Mouse (Mus musculus): ENCODE measurements around the gene Mtus2. TPM values are rescaled to one million over a fixed set of nuclear protein-coding genes. Genes with fewer than 3 reads are reported as not detected.

The Mtus2 gene
- total and polyA plus RNA-seq, 3 experiments = 0.08 TPM; not detected in 2

DNA sequence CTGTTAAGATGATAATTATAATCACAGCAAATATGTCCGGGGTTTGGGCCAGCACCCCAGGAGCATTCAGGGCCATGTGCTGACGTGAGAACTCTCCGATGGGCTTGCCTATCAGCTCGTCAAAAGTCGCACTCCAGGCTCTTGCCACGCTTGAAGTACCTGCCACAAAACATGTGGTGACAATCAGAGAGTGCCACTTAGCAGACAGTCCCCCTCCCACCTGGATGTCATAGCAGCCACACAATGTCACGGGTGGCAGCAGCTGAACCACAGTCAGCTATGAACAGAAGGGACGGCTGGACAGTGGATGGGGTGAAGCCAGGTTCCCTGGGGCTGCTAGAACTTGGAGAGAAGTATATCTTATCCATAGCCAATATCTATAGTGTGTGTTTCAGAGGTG, 391.0 kb downstream of the Mtus2 start:
- H3K4me3 ChIP-seq (ENCODE audit: control insufficient read depth in 1 of 2, insufficient read depth in 1 of 2, low read depth in 2 of 2, low read length in 2 of 2) = no peak overlapping the region
- H3K27me3 ChIP-seq (ENCODE audit: control insufficient read depth in 1 of 2, insufficient read depth in 2 of 2, low read length in 2 of 2) = no peaks in the 10 kb centered on the region
- H3K36me3 ChIP-seq (ENCODE audit: control insufficient read depth in 1 of 2, insufficient read depth in 2 of 2, low read length in 2 of 2) = peaks cover 0 to 55% of the 10 kb centered on the region in 2 experiments; a peak in 2 of 4 replicates
- no peak overlapping the region for H3K9ac ChIP-seq (ENCODE audit: control insufficient read depth, low read depth, low read length, poor library complexity, severe bottlenecking)
- H3K79me2 ChIP-seq (ENCODE audit: control insufficient read depth, insufficient read depth, low read length, poor library complexity) = 0 out of 2 replicates have a peak, but pooled peaks cover 2% of the 10 kb centered on the region
- no peaks in the 10 kb centered on the region for H3K4me1 ChIP-seq (ENCODE audit: control insufficient read depth in 1 of 2, insufficient read depth in 2 of 2, low read length in 2 of 2)
- no peak for DNase-seq (ENCODE audit: low read depth, low spot score)
- TF ChIP-seq ZKSCAN1 (IDR thresholded peaks at IDR 0.05; ENCODE audit: low read depth, low read length) (no peak), RAD21 (IDR thresholded peaks at IDR 0.05; ENCODE audit: low read depth, low read length) (no peak), SMC3 (IDR thresholded peaks at IDR 0.05; ENCODE audit: low read depth, low read length) (no peak), POLR2A (IDR thresholded peaks at IDR 0.05; ENCODE audit: control insufficient read depth in 1 of 2, insufficient read depth in 1 of 2, low read depth in 1 of 2, low read length in 2 of 2, poor library complexity in 1 of 2) (0 out of 4 replicates have a peak, but pooled peaks of 1 of the 2 experiments have one; percentile 5), KAT2A (conservative IDR thresholded peaks at IDR 0.05; ENCODE audit: low read depth, low read length) (no peak)
- no peak overlapping the region for H3K27ac ChIP-seq (ENCODE audit: control insufficient read depth, low read depth, low read length)
- H3K9me3 ChIP-seq (replicated peaks; ENCODE audit: insufficient read depth, low read length) = no peaks in the 10 kb centered on the region

DNA sequence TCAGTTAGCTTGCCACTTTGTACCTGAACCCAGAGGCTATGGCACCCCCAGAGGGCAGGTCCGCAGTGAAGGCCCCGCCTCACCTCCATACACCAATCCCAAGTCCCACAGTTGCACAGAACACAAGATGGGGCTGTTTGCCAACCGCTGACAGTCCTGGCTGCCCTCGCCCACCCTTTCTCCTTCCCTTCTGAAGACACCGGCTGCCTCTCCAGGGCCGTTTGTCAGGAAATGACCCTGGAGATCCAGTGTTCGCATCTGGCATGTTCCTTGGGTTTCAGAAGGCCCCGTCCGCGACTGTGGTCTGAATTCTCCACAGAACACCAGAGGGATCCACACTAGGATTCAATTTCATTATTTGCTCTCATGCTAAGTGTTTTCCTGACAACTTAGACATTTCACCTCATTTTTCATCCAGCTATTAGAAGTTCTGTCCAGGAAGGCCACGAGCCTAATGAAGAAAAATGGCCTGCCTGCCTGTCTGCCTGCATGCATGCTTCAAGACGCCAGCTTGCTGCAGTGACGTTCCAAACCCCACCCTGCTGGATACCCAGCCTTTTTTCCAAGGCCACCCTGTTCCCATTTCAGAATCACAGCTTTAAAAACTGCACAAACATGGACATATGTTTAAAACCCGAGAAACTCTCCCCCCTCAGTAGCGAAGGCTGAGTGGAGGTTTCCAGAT, 392.3 kb downstream of the Mtus2 start:
- Histone ChIP-seq H3K27ac (ENCODE audit: control insufficient read depth, low read depth, low read length) (no peak overlapping the region), H3K79me2 (ENCODE audit: control insufficient read depth, insufficient read depth, low read length, poor library complexity) (peaks cover 3% of the 10 kb centered on the region; the same call in 1 of the 2 replicates), H3K9me3 (replicated peaks; ENCODE audit: insufficient read depth, low read length) (no peaks in the 10 kb centered on the region), H3K36me3 (ENCODE audit: control insufficient read depth in 1 of 2, insufficient read depth in 2 of 2, low read length in 2 of 2) (peaks cover 0 to 55% of the 10 kb centered on the region in 2 experiments; a peak in 2 of 4 replicates), H3K4me1 (ENCODE audit: control insufficient read depth in 1 of 2, insufficient read depth in 2 of 2, low read length in 2 of 2) (no peaks in the 10 kb centered on the region), H3K27me3 (ENCODE audit: control insufficient read depth in 1 of 2, insufficient read depth in 2 of 2, low read length in 2 of 2) (no peaks in the 10 kb centered on the region), H3K9ac (ENCODE audit: control insufficient read depth, low read depth, low read length, poor library complexity, severe bottlenecking) (no peak overlapping the region), H3K4me3 (ENCODE audit: control insufficient read depth in 1 of 2, insufficient read depth in 1 of 2, low read depth in 2 of 2, low read length in 2 of 2) (no peak overlapping the region)
- TF ChIP-seq TCF12 (IDR thresholded peaks at IDR 0.05; ENCODE audit: low read depth, low read length) (no peak), POLR2AphosphoS2 (IDR thresholded peaks at IDR 0.05; ENCODE audit: low read length) (0 out of 2 replicates have a peak, but pooled peaks have one; percentile 20)
- DNase-seq (ENCODE audit: low read depth, low spot score) = no peak

DNA sequence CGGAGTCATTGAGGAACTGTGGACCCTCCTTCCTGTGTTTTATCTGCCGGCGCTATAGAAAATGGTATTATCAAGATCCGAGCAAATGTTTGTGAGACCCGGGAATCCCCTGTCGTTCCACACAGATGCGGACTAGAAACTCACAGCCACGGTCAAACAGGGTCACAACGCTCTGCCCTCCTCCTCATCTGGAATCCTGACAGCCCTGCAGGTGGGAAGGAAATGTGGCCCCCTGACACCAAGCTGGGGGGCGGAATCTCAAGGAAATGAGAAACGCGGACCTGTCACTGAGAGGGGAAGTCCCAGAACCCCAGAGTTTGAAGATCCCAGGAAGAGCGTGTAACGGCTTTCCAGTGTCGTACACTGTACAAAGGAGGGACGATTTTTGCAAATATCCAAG, 396.3 kb downstream of the Mtus2 start:
- no peaks in the 10 kb centered on the region for H3K9me3 ChIP-seq (replicated peaks; ENCODE audit: insufficient read depth, low read length)
- H3K4me3 ChIP-seq (ENCODE audit: control insufficient read depth in 1 of 2, insufficient read depth in 1 of 2, low read depth in 2 of 2, low read length in 2 of 2) = no peak overlapping the region
- H3K4me1 ChIP-seq (ENCODE audit: control insufficient read depth in 1 of 2, insufficient read depth in 2 of 2, low read length in 2 of 2) = no peaks in the 10 kb centered on the region
- H3K27me3 ChIP-seq (ENCODE audit: control insufficient read depth in 1 of 2, insufficient read depth in 2 of 2, low read length in 2 of 2) = no peaks in the 10 kb centered on the region
- H3K9ac ChIP-seq (ENCODE audit: control insufficient read depth, low read depth, low read length, poor library complexity, severe bottlenecking) = no peak overlapping the region
- DNase-seq (ENCODE audit: low read depth, low spot score) = no peak
- no peak overlapping the region for H3K27ac ChIP-seq (ENCODE audit: control insufficient read depth, low read depth, low read length)
- peaks cover 16% of the 10 kb centered on the region; the same call in 1 of the 2 replicates for H3K79me2 ChIP-seq (ENCODE audit: control insufficient read depth, insufficient read depth, low read length, poor library complexity)
- H3K36me3 ChIP-seq (ENCODE audit: control insufficient read depth in 1 of 2, insufficient read depth in 2 of 2, low read length in 2 of 2) = peaks cover 0 to 50% of the 10 kb centered on the region in 2 experiments; a peak in 2 of 4 replicates
- TF ChIP-seq POLR2A (IDR thresholded peaks at IDR 0.05; ENCODE audit: control insufficient read depth in 1 of 2, insufficient read depth in 1 of 2, low read depth in 1 of 2, low read length in 2 of 2, poor library complexity in 1 of 2) (no peak), MAX (IDR thresholded peaks at IDR 0.05; ENCODE audit: low read length) (no peak), GABPA (IDR thresholded peaks at IDR 0.05; ENCODE audit: low read depth, low read length) (no peak), RAD21 (IDR thresholded peaks at IDR 0.05; ENCODE audit: low read depth, low read length) (no peak), NELFE (IDR thresholded peaks at IDR 0.05; ENCODE audit: low read depth, low read length) (no peak)
